ENCODE assay signal across 7 mouse cellular contexts in genomic region chr17:5491031-5491800, GRCm38 (mm10). TPM values are rescaled to one million over a fixed set of nuclear protein-coding genes. Genes with fewer than 3 reads are reported as not detected.
A peak's percentile ranks its signal among the peaks of the same experiment; 100 is the strongest.
DNase-seq lines count a peak whose midpoint lies in the region; ATAC-seq lines count a peak whose summit lies in the region.

No protein-coding gene starts in this region.

- intact Hi-C loops in left cerebral cortex, postnatal 36 days (cut with DNase I) = loop anchor here (1.0 to 5.0 kb wide), 4 partner anchors 51 to 261 kb away; partner anchors contain the start of gene Tmem242

- peaks cover 2% of the 10 kb centered on the region; the same call in 1 of the 2 replicates for H3K27me3 ChIP-seq in intestine, embryonic 16.5 days (replicated peaks; ENCODE audit: control insufficient read depth, insufficient read depth, low read length)
- peaks cover 12% of the 10 kb centered on the region for H3K27me3 ChIP-seq in midbrain, embryonic 11.5 days (ENCODE audit: control insufficient read depth, insufficient read depth, low read length)

- H3K4me1 ChIP-seq in intestine, embryonic 16.5 days (ENCODE audit: control insufficient read depth, insufficient read depth, low read length) = 0 out of 2 replicates have a peak, but pooled peaks cover 7% of the 10 kb centered on the region
- peaks cover 7% of the 10 kb centered on the region for H3K4me1 ChIP-seq in midbrain, embryonic 11.5 days (ENCODE audit: control insufficient read depth, insufficient read depth, low read length)

- peak; percentile 92 for DNase-seq in adrenal gland, adult 8-10 months
- peak; percentile 86 for DNase-seq in embryo, embryonic 9.5 days (ENCODE audit: extremely low spot score)
- peak; percentile 65 to 84 for DNase-seq in gastrocnemius, postnatal 4 days (ENCODE audit: low spot score in 2 of 2)
- DNase-seq in left cerebral cortex, postnatal 36 days (ENCODE audit: low spot score in 2 of 2) = peak; percentile 91 to 92
- DNase-seq in midbrain, embryonic 11.5 days (ENCODE audit: low spot score, missing footprints) = no peak
- peak; percentile 90 for DNase-seq in skeletal muscle tissue, adult 2 months (ENCODE audit: low read depth, low spot score)

- H3K36me3 ChIP-seq in intestine, embryonic 16.5 days (ENCODE audit: control insufficient read depth, insufficient read depth, low read length) = no peaks in the 10 kb centered on the region
- H3K36me3 ChIP-seq in midbrain, embryonic 11.5 days (ENCODE audit: control insufficient read depth, insufficient read depth, low read length) = no peaks in the 10 kb centered on the region

- no peaks in the 10 kb centered on the region for H3K9me3 ChIP-seq in intestine, embryonic 16.5 days (ENCODE audit: control insufficient read depth, low read length)
- no peaks in the 10 kb centered on the region for H3K9me3 ChIP-seq in midbrain, embryonic 11.5 days (ENCODE audit: control insufficient read depth, low read length)

- H3K9ac ChIP-seq in intestine, embryonic 16.5 days (ENCODE audit: low read depth, low read length) = peak overlapping the region; percentile 77
- H3K9ac ChIP-seq in midbrain, embryonic 11.5 days (ENCODE audit: low read length) = peak overlapping the region; percentile 82

- under 1% methylated on average over 29 of the region's 29 CpGs for WGBS in intestine, embryonic 16.5 days
- under 1% methylated on average over 29 of the region's 29 CpGs for WGBS in midbrain, embryonic 11.5 days

- H3K27ac ChIP-seq in intestine, embryonic 16.5 days (ENCODE audit: low read length) = peak overlapping the region; percentile 89
- peak overlapping the region; percentile 93 for H3K27ac ChIP-seq in midbrain, embryonic 11.5 days (ENCODE audit: low read depth, low read length)

- H3K4me2 ChIP-seq in intestine, embryonic 16.5 days (ENCODE audit: low read depth, low read length) = peak overlapping the region; percentile 99
- H3K4me2 ChIP-seq in midbrain, embryonic 11.5 days = peak overlapping the region; percentile 99

- peak; percentile 88 for ATAC-seq in intestine, embryonic 16.5 days
- peak; percentile 89 for ATAC-seq in midbrain, embryonic 11.5 days (ENCODE audit: low FRiP score)

- peak overlapping the region; percentile 65 for H3K4me3 ChIP-seq in intestine, embryonic 16.5 days (ENCODE audit: low read length)
- peak overlapping the region; percentile 65 for H3K4me3 ChIP-seq in midbrain, embryonic 11.5 days (ENCODE audit: low read depth, low read length)

RNA-seq across cellular contexts. Expression of gene Zdhhc14, which starts 1.1 kb away (rescaled TPM):
- 1 to 10 TPM; 3.9 to 7.1 (median 5.9) TPM for total RNA-seq in adrenal gland, adult 8-10 months (2022)
- 1 to 10 TPM; 4.8 to 5.1 TPM for total RNA-seq in gastrocnemius, postnatal 4 days (2021)
- polyA plus RNA-seq in intestine, embryonic 16.5 days (2015; fragmentation: Nextera tagmentation; extraction: Ambion mirVana) = 0.48 and 0.83 TPM in 2 replicates
- 10 to 100 TPM; 38.3 to 56.1 TPM for total RNA-seq in left cerebral cortex, postnatal 36 days (2021)
- polyA plus RNA-seq in midbrain, embryonic 11.5 days (2014; fragmentation: Nextera tagmentation; extraction: Ambion mirVana) = 2.0 TPM in 2 replicates

RNA-seq across cellular contexts. Expression of gene Tmem242, which starts 51.2 kb away (rescaled TPM):
- total RNA-seq in adrenal gland, adult 8-10 months (2022) = 100 to 1,000 TPM; 118 to 126 (median 122) TPM
- total RNA-seq in gastrocnemius, postnatal 4 days (2021) = 100 to 1,000 TPM; 120 to 128 TPM
- 121 and 132 TPM in 2 replicates for polyA plus RNA-seq in intestine, embryonic 16.5 days (2015; fragmentation: Nextera tagmentation; extraction: Ambion mirVana)
- total RNA-seq in left cerebral cortex, postnatal 36 days (2021) = 10 to 100 TPM; 91.3 to 94.5 TPM
- polyA plus RNA-seq in midbrain, embryonic 11.5 days (2014; fragmentation: Nextera tagmentation; extraction: Ambion mirVana) = 129 and 144 TPM in 2 replicates

Comparison
In these comparisons a context has a peak if more than half of its experiments do, and no peak if none do; other contexts are left out.
1. RNA of gene Zdhhc14, which starts 1.1 kb away (total RNA-seq): 38.3 to 56.1 TPM in left cerebral cortex, postnatal 36 days; 3.9 to 7.1 TPM in adrenal gland, adult 8-10 months and 4.8 to 5.1 TPM in gastrocnemius, postnatal 4 days; every median in the first group is over 4 times any median in the second.